Mouse (Mus musculus) right cerebral cortex, postnatal 14 days (tissue): ENCODE measurements at regions not wholly inside any gene's neighbourhood (a gene's known extent, or its start where the extent isn't known, plus 50 kb on each side); places are given as distances from the start of the nearest gene placed in this dataset.
"Not testable (repeated sequence)": the region's sequence is repeated elsewhere in the genome, so short reads cannot be mapped to it uniquely, and the experiment has no call there.

Source experiments
- DNase-seq: peaks from one replicate; pipeline ENCODE4 v3.0.0; 2022

DNA sequence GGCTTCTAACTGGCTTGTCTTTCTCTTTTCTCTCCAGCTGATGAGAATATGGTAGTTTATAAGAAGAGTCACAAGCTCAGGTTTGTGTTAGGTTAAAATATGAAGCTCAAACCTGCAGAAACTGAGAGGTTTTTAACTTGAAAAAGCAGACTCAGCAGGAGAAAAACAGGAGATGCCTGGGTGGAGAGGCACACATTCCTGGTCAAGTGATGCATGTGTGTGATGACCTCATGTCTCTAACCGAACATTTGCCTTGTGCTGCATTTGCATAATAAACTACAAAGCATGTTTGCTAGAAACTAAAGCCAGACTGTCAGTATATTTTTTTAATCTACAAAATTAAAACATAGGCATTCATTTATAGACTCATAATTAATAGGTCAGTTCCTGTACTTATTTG is 182.2 kb upstream of the Ctso start:
- no peak for DNase-seq

GRCm38 (mm10) chr3:81752955-81753354 is 179.4 kb upstream of the Ctso start:
- no peak for DNase-seq

DNA sequence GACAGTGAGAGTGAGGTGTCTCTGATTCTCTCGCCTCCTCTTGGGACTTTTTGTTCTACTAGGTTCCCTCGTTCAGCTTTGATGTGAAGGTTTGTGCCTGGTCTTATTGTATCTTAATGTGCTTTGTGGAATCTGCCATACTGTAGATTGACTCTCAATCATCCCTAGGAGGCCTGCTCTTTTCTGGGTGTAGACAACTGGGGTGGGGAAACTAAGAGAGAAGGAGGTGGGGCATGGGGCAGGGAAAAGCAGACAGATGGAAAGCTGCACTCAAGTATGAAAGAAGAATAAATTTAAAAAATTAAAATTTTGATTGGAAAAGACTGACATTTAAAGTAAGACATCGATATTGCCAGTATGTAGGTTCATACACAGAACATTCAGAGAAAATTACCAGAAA is 172.0 kb upstream of the Ctso start:
- DNase-seq, result no peak

GRCm38 (mm10) chr3:81760914-81761313 is 171.5 kb upstream of the Ctso start:
- DNase-seq, result no peak

GRCm38 (mm10) chr3:81771812-81772211 is 160.6 kb upstream of the Ctso start:
- no peak for DNase-seq

GRCm38 (mm10) chr3:81773012-81773411 is 159.4 kb upstream of the Ctso start:
- no peak for DNase-seq

DNA sequence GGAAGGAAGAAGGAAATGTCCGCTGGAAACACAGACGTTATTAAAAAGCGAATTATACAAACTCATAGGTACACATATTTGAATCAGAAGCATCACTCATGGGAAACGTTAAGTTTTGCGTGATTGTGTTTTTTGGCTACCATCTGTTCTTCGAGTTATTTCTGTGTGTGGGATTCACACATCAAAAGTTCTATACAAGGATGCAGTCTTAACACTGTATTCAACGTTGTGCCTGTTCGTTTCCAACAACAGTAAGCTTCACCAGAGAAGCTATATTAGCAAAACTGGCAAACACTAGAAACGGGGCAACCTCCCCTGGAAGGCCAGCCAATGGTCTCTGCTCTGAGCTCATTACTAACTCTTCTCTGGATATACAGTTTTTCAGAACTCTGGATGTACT is 150.3 kb upstream of the Ctso start:
- no peak for DNase-seq

GRCm38 (mm10) chr3:81782921-81783541 is 149.4 kb upstream of the Ctso start:
- DNase-seq, result peak; percentile 22

GRCm38 (mm10) chr3:81788915-81789314 is 143.5 kb upstream of the Ctso start:
- DNase-seq, result no peak

- DNase-seq, result no peak
Measured at GRCm38 (mm10) chr3:81789664-81790063, 142.7 kb upstream of the Ctso start.

DNA sequence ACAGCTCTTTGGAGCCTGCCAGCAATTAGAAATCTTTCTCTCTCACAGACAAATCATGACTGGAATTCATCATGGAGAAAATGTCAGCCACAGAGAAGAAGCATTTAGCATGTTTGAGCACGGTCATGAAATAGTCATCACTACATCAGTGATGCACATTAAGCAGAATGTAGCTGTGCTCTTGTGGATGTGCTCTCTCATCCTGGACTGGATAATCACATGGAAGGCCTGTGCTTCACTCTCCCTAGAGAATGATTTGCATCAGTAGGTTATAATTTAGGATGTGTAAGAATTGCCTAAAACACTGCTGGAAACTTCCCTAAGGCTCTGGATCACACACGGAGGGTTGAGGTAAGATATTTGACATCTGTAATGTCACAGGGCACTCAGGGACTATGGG is 130.3 kb upstream of the Ctso start:
- no peak for DNase-seq

DNA sequence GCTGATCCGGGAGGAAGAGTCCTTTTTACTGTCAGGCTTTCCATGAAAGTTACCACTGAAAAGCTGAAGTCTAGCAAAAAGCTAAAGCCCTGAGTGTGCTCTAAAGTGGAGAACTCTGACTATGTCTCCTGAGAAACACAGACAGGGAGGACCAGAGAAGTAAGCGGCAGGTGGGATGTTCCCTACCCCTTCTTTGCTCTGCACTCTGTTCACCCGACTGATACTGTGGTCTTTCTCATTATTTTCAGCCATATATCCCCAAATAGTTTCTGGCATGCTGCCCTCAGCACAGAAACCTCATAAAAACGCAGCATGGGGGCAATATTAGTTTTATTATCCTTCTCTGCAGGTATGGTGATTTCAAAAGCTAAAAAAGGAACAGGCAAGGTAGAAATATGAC is 126.7 kb upstream of the Ctso start:
- no peak for DNase-seq

DNA sequence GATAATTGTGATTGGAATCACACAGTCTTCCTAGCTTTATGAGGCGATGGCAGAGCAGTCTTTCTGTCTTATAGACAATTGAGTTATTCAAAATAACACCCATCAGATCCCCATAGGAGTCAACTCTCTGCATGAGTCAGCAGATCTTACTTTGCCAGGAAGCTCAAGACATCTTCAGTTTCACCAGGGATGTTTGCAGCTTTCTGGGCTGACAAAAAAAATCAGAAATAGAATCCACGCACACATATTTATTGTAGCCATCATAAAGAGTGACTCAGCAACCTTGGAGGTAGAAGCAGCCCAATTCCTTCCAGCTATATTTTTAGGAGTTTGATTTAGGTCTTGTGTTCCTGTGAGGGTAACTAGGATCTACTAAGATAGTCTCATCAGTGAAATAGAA is 122.8 kb upstream of the Ctso start:
- no peak for DNase-seq

- no peak for DNase-seq
Measured at GRCm38 (mm10) chr3:81820304-81820703, 112.1 kb upstream of the Ctso start.

- DNase-seq, result no peak
Measured at GRCm38 (mm10) chr3:81829525-81829924, 102.9 kb upstream of the Ctso start.

- no peak for DNase-seq
Measured at GRCm38 (mm10) chr3:81829966-81830599, 102.3 kb upstream of the Ctso start.

GRCm38 (mm10) chr3:81835380-81836157 is 96.8 kb upstream of the Ctso start:
- DNase-seq, result no peak

DNA sequence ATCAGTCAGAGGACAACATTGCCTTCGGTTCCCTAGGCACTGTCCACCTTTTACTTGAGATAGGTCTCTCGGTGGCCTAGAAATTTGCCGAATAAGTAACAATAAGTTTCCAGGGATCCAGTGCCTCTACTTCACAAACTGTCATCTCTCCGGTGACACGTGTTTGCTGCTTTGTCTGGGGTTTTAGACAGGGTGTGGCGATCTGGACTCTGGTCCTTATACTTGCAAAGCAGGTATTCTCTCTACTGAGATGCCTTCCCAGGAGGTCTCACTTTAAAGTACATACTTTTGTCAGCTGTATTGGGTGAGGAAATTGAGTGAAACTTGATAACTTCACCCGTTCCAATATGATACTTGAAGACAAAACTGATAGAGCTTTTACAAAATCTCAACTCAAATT is 95.9 kb upstream of the Ctso start:
- DNase-seq, result no peak

DNA sequence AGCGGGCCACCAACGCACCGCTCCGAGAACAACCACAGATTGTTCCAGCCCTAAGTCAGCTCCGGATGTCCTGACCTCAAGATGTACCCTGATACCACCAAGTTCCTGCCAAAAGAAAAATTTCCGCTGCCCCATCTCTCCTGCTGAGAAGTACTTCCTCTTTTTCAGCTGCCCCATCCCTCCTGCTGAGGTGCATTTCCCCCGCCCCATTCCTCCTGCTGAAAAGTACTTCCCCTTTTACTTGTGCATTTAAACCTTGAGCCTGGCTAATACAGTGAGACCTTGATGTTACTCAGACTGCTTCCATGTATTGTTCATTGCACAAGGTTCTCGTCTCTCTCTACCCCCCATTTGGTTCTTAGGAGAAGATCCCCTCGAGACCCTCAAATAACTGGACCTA is 94.3 kb upstream of the Ctso start:
- not testable (repeated sequence) for DNase-seq

DNA sequence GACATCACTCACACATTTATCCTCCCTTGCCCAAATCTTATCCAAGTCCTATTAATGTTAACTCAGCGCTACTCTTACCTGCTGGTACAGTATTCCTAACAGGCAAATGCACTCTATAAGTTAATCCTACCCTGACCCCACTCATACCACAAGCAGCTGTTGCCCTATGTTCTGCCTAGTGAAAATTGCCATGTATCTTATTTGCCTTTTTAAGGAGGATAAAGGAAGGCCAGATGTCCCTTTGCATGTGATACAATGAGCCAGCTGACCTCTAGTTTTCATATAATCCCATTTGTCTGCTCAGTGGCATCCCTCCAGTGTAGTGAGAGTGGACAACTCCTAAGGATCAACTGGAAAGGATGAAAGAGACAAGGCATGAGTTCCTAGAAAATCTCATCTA is 67.9 kb upstream of the Ctso start:
- no peak for DNase-seq
